In the genomic region with DNA sequence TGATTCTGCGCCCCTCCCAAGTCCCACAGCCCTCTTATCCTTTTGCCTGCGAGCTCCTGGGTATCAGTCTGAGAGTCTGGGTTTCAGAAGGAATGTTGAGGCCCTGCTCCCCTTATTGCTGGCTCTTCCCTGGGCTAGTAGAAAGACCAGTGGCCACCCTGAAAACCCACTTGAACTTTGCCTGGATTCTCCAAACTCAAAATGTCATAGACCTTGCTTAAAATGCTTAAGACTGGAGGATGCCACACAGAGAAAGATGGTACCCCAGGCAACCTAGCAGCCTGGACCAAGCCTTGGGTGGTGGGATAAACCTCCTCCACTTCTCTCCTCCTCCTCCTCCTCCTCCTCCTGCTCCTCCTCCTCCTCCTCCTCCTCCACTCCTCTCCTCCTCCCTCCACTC, we compare ENCODE assay signal across 8 mouse cellular contexts. TPM values are rescaled to one million over a fixed set of nuclear protein-coding genes. Genes with fewer than 3 reads are reported as not detected.
A peak's percentile ranks its signal among the peaks of the same experiment; 100 is the strongest.
DNase-seq lines count a peak whose midpoint lies in the region; ATAC-seq and TF ChIP-seq lines count a peak whose summit lies in the region.
"Not testable (repeated sequence)": the region's sequence is repeated elsewhere in the genome, so short reads cannot be mapped to it uniquely, and the experiment has no call there.

No protein-coding gene starts in this region.

- peak; percentile 92 for DNase-seq in heart, adult 11 months
- not testable (repeated sequence) for DNase-seq in heart, postnatal 0 days (ENCODE audit: low spot score); limb, embryonic 14.5 days (ENCODE audit: low spot score)
- DNase-seq in kidney, adult 2 months: peak; percentile 40

- peak overlapping the region; percentile 57 for H3K4me2 ChIP-seq in embryonic facial prominence, embryonic 13.5 days
- H3K4me2 ChIP-seq in heart, postnatal 0 days (ENCODE audit: low read depth, low read length): peak overlapping the region; percentile 66
- H3K4me2 ChIP-seq in limb, embryonic 14.5 days (replicated peaks; ENCODE audit: low read depth, low read length, severe bottlenecking): peak overlapping the region; percentile 54; the same call in 1 of the 2 replicates
- peak overlapping the region; percentile 57 for H3K4me2 ChIP-seq in liver, embryonic 16.5 days (ENCODE audit: low read depth, low read length)
- H3K4me2 ChIP-seq in stomach, embryonic 16.5 days (ENCODE audit: low read depth, low read length): peak overlapping the region; percentile 60

- not testable (repeated sequence) for H3K9ac ChIP-seq in embryonic facial prominence, embryonic 13.5 days; limb, embryonic 14.5 days (ENCODE audit: low read depth, low read length, severe bottlenecking); liver, embryonic 16.5 days (ENCODE audit: low read depth, low read length); stomach, embryonic 16.5 days (ENCODE audit: low read length)
- H3K9ac ChIP-seq in heart, postnatal 0 days (replicated peaks; ENCODE audit: low read depth, low read length): peak overlapping the region; percentile 51; the same call in 1 of the 2 replicates

- not testable (repeated sequence) for H3K4me3 ChIP-seq in embryonic facial prominence, embryonic 13.5 days; limb, embryonic 14.5 days (replicated peaks; ENCODE audit: low read length)
- H3K4me3 ChIP-seq in heart, postnatal 0 days (ENCODE audit: low read depth, low read length): peak overlapping the region; percentile 54
- H3K4me3 ChIP-seq in kidney, adult 2 months (ENCODE audit: insufficient read depth, low read depth, low read length): peak overlapping the region; percentile 84
- peak overlapping the region; percentile 64 for H3K4me3 ChIP-seq in liver, embryonic 16.5 days (ENCODE audit: low read depth, low read length)
- H3K4me3 ChIP-seq in macrophage (ENCODE audit: inconsistent target): peak overlapping the region; percentile 41; the same call in 1 of the 2 replicates
- H3K4me3 ChIP-seq in stomach, embryonic 16.5 days (replicated peaks; ENCODE audit: low read length): peak overlapping the region; percentile 51

- H3K9me3 ChIP-seq in embryonic facial prominence, embryonic 13.5 days; heart, postnatal 0 days (replicated peaks; ENCODE audit: control insufficient read depth, low read length); limb, embryonic 14.5 days (ENCODE audit: control insufficient read depth, low read length); liver, embryonic 16.5 days (replicated peaks; ENCODE audit: control insufficient read depth, low read length); stomach, embryonic 16.5 days (replicated peaks; ENCODE audit: control insufficient read depth, low read length): not testable (repeated sequence)

- H3K4me1 ChIP-seq in embryonic facial prominence, embryonic 13.5 days: peaks cover 13% of the 10 kb centered on the region
- peaks cover 10% of the 10 kb centered on the region for H3K4me1 ChIP-seq in heart, postnatal 0 days (ENCODE audit: control insufficient read depth, insufficient read depth)
- peaks cover 30% of the 10 kb centered on the region for H3K4me1 ChIP-seq in kidney, adult 2 months (ENCODE audit: control insufficient read depth, insufficient read depth, low read length)
- not testable (repeated sequence) for H3K4me1 ChIP-seq in limb, embryonic 14.5 days (ENCODE audit: control insufficient read depth, insufficient read depth, low read length)
- peaks cover 38% of the 10 kb centered on the region for H3K4me1 ChIP-seq in liver, embryonic 16.5 days (ENCODE audit: control insufficient read depth, low read depth, low read length)
- H3K4me1 ChIP-seq in stomach, embryonic 16.5 days (ENCODE audit: control insufficient read depth, insufficient read depth, low read length): peaks cover 16% of the 10 kb centered on the region

- not testable (repeated sequence) for H3K36me3 ChIP-seq in embryonic facial prominence, embryonic 13.5 days; heart, postnatal 0 days (replicated peaks; ENCODE audit: control insufficient read depth, insufficient read depth, low read length); kidney, adult 2 months (ENCODE audit: control insufficient read depth, insufficient read depth, low read length); limb, embryonic 14.5 days (ENCODE audit: control insufficient read depth, insufficient read depth, low read length); liver, embryonic 16.5 days (ENCODE audit: control insufficient read depth, insufficient read depth); macrophage (ENCODE audit: inconsistent target); stomach, embryonic 16.5 days (ENCODE audit: control insufficient read depth, insufficient read depth, low read length)

- not testable (repeated sequence) for TF ChIP-seq CTCF in heart, postnatal 0 days (IDR thresholded peaks at IDR 0.05; ENCODE audit: low read depth); kidney, adult 2 months (conservative IDR thresholded peaks at IDR 0.05; ENCODE audit: insufficient read depth, insufficient read length, low read depth, low read length)

- no CpG with 5 or more reads among the region's 2 CpGs for WGBS in embryonic facial prominence, embryonic 13.5 days
- WGBS in heart, postnatal 0 days: no CpG with 5 or more reads among the region's 2 CpGs
- WGBS in kidney, adult 2 months: no CpG with 5 or more reads among the region's 2 CpGs
- WGBS in limb, embryonic 14.5 days: no CpG with 5 or more reads among the region's 2 CpGs
- WGBS in liver, embryonic 16.5 days (ENCODE audit: insufficient replicate concordance): no CpG with 5 or more reads among the region's 2 CpGs
- WGBS in macrophage (ENCODE audit: missing documents): no CpG with 5 or more reads among the region's 2 CpGs
- no CpG with 5 or more reads among the region's 2 CpGs for WGBS in stomach, embryonic 16.5 days

- H3K27ac ChIP-seq in embryonic facial prominence, embryonic 13.5 days; limb, embryonic 14.5 days (replicated peaks; ENCODE audit: low read depth, low read length); macrophage: not testable (repeated sequence)
- H3K27ac ChIP-seq in heart, postnatal 0 days (ENCODE audit: low read depth): peak overlapping the region; percentile 96
- peak overlapping the region; percentile 86 for H3K27ac ChIP-seq in kidney, adult 2 months (ENCODE audit: insufficient read depth, low read depth, low read length)
- peak overlapping the region; percentile 89 for H3K27ac ChIP-seq in liver, embryonic 16.5 days (ENCODE audit: low read length)
- peak overlapping the region; percentile 97 for H3K27ac ChIP-seq in stomach, embryonic 16.5 days (ENCODE audit: low read length)

- TF ChIP-seq POLR2A in kidney, adult 2 months (IDR thresholded peaks at IDR 0.05; ENCODE audit: low read depth, low read length); limb, embryonic 14.5 days (IDR thresholded peaks at IDR 0.05; ENCODE audit: borderline replicate concordance, extremely low read depth, insufficient read depth, insufficient read length): not testable (repeated sequence)

- TF ChIP-seq EP300 in heart, postnatal 0 days (IDR thresholded peaks at IDR 0.05; ENCODE audit: low read depth): not testable (repeated sequence)

- H3K79me2 ChIP-seq in macrophage (ENCODE audit: inconsistent target): not testable (repeated sequence)

- ATAC-seq in embryonic facial prominence, embryonic 13.5 days (ENCODE audit: insufficient number of reproducible peaks, insufficient read depth, low FRiP score, low TSS enrichment, low read depth); heart, postnatal 0 days (ENCODE audit: insufficient read depth, low read depth); limb, embryonic 14.5 days (ENCODE audit: low FRiP score, low read depth); liver, embryonic 16.5 days (ENCODE audit: low read depth); stomach, embryonic 16.5 days (ENCODE audit: insufficient read depth, low FRiP score): not testable (repeated sequence)

- H3K27me3 ChIP-seq in embryonic facial prominence, embryonic 13.5 days; heart, postnatal 0 days (ENCODE audit: control insufficient read depth, insufficient read depth, low read length); kidney, adult 2 months (replicated peaks; ENCODE audit: control insufficient read depth, insufficient read depth, low read length); limb, embryonic 14.5 days (ENCODE audit: control insufficient read depth, insufficient read depth, low read length); liver, embryonic 16.5 days (ENCODE audit: control insufficient read depth, insufficient read depth, low read depth, low read length); stomach, embryonic 16.5 days (ENCODE audit: control insufficient read depth, insufficient read depth, low read length): not testable (repeated sequence)

RNA-seq across cellular contexts. Expression of a gene that starts 0.7 kb away (rescaled TPM):
- polyA plus RNA-seq in embryonic facial prominence, embryonic 13.5 days (2015; fragmentation: Nextera tagmentation; extraction: Ambion mirVana): 18.9 and 25.2 TPM in 2 replicates
- total RNA-seq in heart, postnatal 0 days (2014; rRNA removed; ENCODE audit: low replicate concordance): 183 and 212 TPM in 2 replicates
- polyA plus RNA-seq in heart, postnatal 0 days (2015; fragmentation: Nextera tagmentation; extraction: Ambion mirVana): 101 and 112 TPM in 2 replicates
- 785 and 803 TPM in 2 replicates for polyA plus RNA-seq in kidney, adult 2 months (2012; rRNA removed)
- polyA plus RNA-seq in limb, embryonic 14.5 days (2012; rRNA removed): 28.7 and 32.9 TPM in 2 replicates
- polyA plus RNA-seq in limb, embryonic 14.5 days (2014; fragmentation: Nextera tagmentation; extraction: Ambion mirVana): 29.5 and 34.9 TPM in 2 replicates
- polyA plus RNA-seq in liver, embryonic 16.5 days (2015; fragmentation: Nextera tagmentation; extraction: Ambion mirVana): 139 and 163 TPM in 2 replicates
- 10 to 100 TPM in 3 of 26 experiments, 1 to 10 TPM in 22, not detected in 1; 1.1 to 20.8 (median 4.9) TPM for total RNA-seq in macrophage (2018; cell fraction: chromatin; rRNA removed)
- total RNA-seq in macrophage (2018; cell fraction: cytosol; rRNA removed): 10 to 100 TPM in 25 of 26 experiments, 1 to 10 TPM in 1; 9.6 to 30.9 (median 17.0) TPM
- total RNA-seq in macrophage (2018; cell fraction: nucleus; rRNA removed): 10 to 100 TPM in 3 of 26 experiments, 1 to 10 TPM in 23; 2.3 to 16.9 (median 6.1) TPM
- 12.8 to 25.0 TPM (median 14.3 TPM) in 3 replicates for polyA plus RNA-seq in macrophage (2018)
- 132 and 144 TPM in 2 replicates for polyA plus RNA-seq in stomach, embryonic 16.5 days (2015; fragmentation: Nextera tagmentation; extraction: Ambion mirVana)

RNA-seq across cellular contexts. Expression of a gene that starts 20.3 kb away (rescaled TPM):
- 10.8 and 11.3 TPM in 2 replicates for polyA plus RNA-seq in embryonic facial prominence, embryonic 13.5 days (2015; fragmentation: Nextera tagmentation; extraction: Ambion mirVana)
- total RNA-seq in heart, postnatal 0 days (2014; rRNA removed; ENCODE audit: low replicate concordance): 3.9 and 8.6 TPM in 2 replicates
- polyA plus RNA-seq in heart, postnatal 0 days (2015; fragmentation: Nextera tagmentation; extraction: Ambion mirVana): 2.3 and 2.7 TPM in 2 replicates
- 10.3 and 12.8 TPM in 2 replicates for polyA plus RNA-seq in kidney, adult 2 months (2012; rRNA removed)
- polyA plus RNA-seq in limb, embryonic 14.5 days (2012; rRNA removed): 29.9 and 36.4 TPM in 2 replicates
- polyA plus RNA-seq in limb, embryonic 14.5 days (2014; fragmentation: Nextera tagmentation; extraction: Ambion mirVana): 12.5 and 12.9 TPM in 2 replicates
- polyA plus RNA-seq in liver, embryonic 16.5 days (2015; fragmentation: Nextera tagmentation; extraction: Ambion mirVana): 1.2 TPM in 2 replicates
- 10 to 100 TPM; 31.0 to 69.0 (median 40.2) TPM for total RNA-seq in macrophage (2018; cell fraction: chromatin; rRNA removed)
- total RNA-seq in macrophage (2018; cell fraction: cytosol; rRNA removed): 10 to 100 TPM in 5 of 26 experiments, 1 to 10 TPM in 21; 7.2 to 12.4 (median 8.8) TPM
- 10 to 100 TPM; 17.7 to 41.4 (median 29.5) TPM for total RNA-seq in macrophage (2018; cell fraction: nucleus; rRNA removed)
- 5.6 to 8.0 TPM (median 7.2 TPM) in 3 replicates for polyA plus RNA-seq in macrophage (2018)
- 6.9 and 7.0 TPM in 2 replicates for polyA plus RNA-seq in stomach, embryonic 16.5 days (2015; fragmentation: Nextera tagmentation; extraction: Ambion mirVana)

RNA-seq across cellular contexts. Expression of a gene that starts 40.9 kb away (rescaled TPM):
- 23.4 and 26.5 TPM in 2 replicates for polyA plus RNA-seq in embryonic facial prominence, embryonic 13.5 days (2015; fragmentation: Nextera tagmentation; extraction: Ambion mirVana)
- 44.4 and 47.2 TPM in 2 replicates for total RNA-seq in heart, postnatal 0 days (2014; rRNA removed; ENCODE audit: low replicate concordance)
- 12.6 and 13.7 TPM in 2 replicates for polyA plus RNA-seq in heart, postnatal 0 days (2015; fragmentation: Nextera tagmentation; extraction: Ambion mirVana)
- polyA plus RNA-seq in kidney, adult 2 months (2012; rRNA removed): 35.9 and 41.7 TPM in 2 replicates
- polyA plus RNA-seq in limb, embryonic 14.5 days (2012; rRNA removed): 54.7 and 54.8 TPM in 2 replicates
- polyA plus RNA-seq in limb, embryonic 14.5 days (2014; fragmentation: Nextera tagmentation; extraction: Ambion mirVana): 30.4 and 35.6 TPM in 2 replicates
- polyA plus RNA-seq in liver, embryonic 16.5 days (2015; fragmentation: Nextera tagmentation; extraction: Ambion mirVana): 7.8 and 11.6 TPM in 2 replicates
- 100 to 1,000 TPM in 2 of 26 experiments, 10 to 100 TPM in 24; 38.8 to 108 (median 58.8) TPM for total RNA-seq in macrophage (2018; cell fraction: chromatin; rRNA removed)
- 10 to 100 TPM; 37.8 to 62.4 (median 51.1) TPM for total RNA-seq in macrophage (2018; cell fraction: cytosol; rRNA removed)
- 10 to 100 TPM; 33.3 to 79.6 (median 41.8) TPM for total RNA-seq in macrophage (2018; cell fraction: nucleus; rRNA removed)
- 39.8 to 61.5 TPM (median 51.3 TPM) in 3 replicates for polyA plus RNA-seq in macrophage (2018)
- polyA plus RNA-seq in stomach, embryonic 16.5 days (2015; fragmentation: Nextera tagmentation; extraction: Ambion mirVana): 17.5 and 24.0 TPM in 2 replicates

RNA-seq across cellular contexts. Expression of a gene that starts 46.8 kb away (rescaled TPM):
- polyA plus RNA-seq in embryonic facial prominence, embryonic 13.5 days (2015; fragmentation: Nextera tagmentation; extraction: Ambion mirVana): 348 and 379 TPM in 2 replicates
- total RNA-seq in heart, postnatal 0 days (2014; rRNA removed; ENCODE audit: low replicate concordance): 256 and 302 TPM in 2 replicates
- polyA plus RNA-seq in heart, postnatal 0 days (2015; fragmentation: Nextera tagmentation; extraction: Ambion mirVana): 274 and 296 TPM in 2 replicates
- 235 and 307 TPM in 2 replicates for polyA plus RNA-seq in kidney, adult 2 months (2012; rRNA removed)
- 348 and 378 TPM in 2 replicates for polyA plus RNA-seq in limb, embryonic 14.5 days (2012; rRNA removed)
- 369 and 384 TPM in 2 replicates for polyA plus RNA-seq in limb, embryonic 14.5 days (2014; fragmentation: Nextera tagmentation; extraction: Ambion mirVana)
- 138 and 157 TPM in 2 replicates for polyA plus RNA-seq in liver, embryonic 16.5 days (2015; fragmentation: Nextera tagmentation; extraction: Ambion mirVana)
- 100 to 1,000 TPM in 4 of 26 experiments, 10 to 100 TPM in 22; 40.9 to 115 (median 76.3) TPM for total RNA-seq in macrophage (2018; cell fraction: chromatin; rRNA removed)
- total RNA-seq in macrophage (2018; cell fraction: cytosol; rRNA removed): 100 to 1,000 TPM; 131 to 223 (median 168) TPM
- 100 to 1,000 TPM in 6 of 26 experiments, 10 to 100 TPM in 20; 47.3 to 128 (median 81.5) TPM for total RNA-seq in macrophage (2018; cell fraction: nucleus; rRNA removed)
- 61.3 to 218 TPM (median 156 TPM) in 3 replicates for polyA plus RNA-seq in macrophage (2018)
- polyA plus RNA-seq in stomach, embryonic 16.5 days (2015; fragmentation: Nextera tagmentation; extraction: Ambion mirVana): 277 and 282 TPM in 2 replicates
